Mouse (Mus musculus) CH12.LX (cell line): Measurements from ENCODE around the gene Gm45717. TPM values are rescaled to one million over a fixed set of nuclear protein-coding genes. Genes with fewer than 3 reads are reported as not detected.
"Not testable (repeated sequence)": the region's sequence is repeated elsewhere in the genome, so short reads cannot be mapped to it uniquely, and the experiment has no call there.

Experiments
- DNase-seq: peaks from one replicate; pipeline ENCODE4 v3.0.0-alpha.2; 2013; ENCODE audit errors: extremely low read depth
- H3K27ac ChIP-seq: 2 replicates; pipeline ENCODE4 v1.5.1; 2012; ENCODE audit warnings: low read depth, mild to moderate bottlenecking, control low read depth, moderate library complexity; ENCODE audit not compliant: insufficient read depth
- H3K27me3 ChIP-seq: replicated peaks from 2 replicates; pipeline ENCODE3; 2012; ENCODE audit warnings: inconsistent platforms
- H3K36me3 ChIP-seq, 2 experiments: replicated peaks in 1 of 2; 2 replicates each; pipeline versions ENCODE3 to v1.6.1; 2012; ENCODE audit warnings: inconsistent platforms in 1 of 2, low read length in 1 of 2, mild to moderate bottlenecking in 1 of 2, mixed read lengths in 1 of 2, moderate library complexity in 1 of 2; ENCODE audit not compliant: control insufficient read depth in 1 of 2, insufficient read depth in 1 of 2
- H3K4me1 ChIP-seq, 2 experiments: 2 replicates each; pipeline ENCODE4 v1.6.1; 2012; ENCODE audit warnings: inconsistent platforms in 1 of 2, moderate library complexity in 1 of 2; ENCODE audit not compliant: insufficient read depth in 2 of 2, control insufficient read depth in 1 of 2
- H3K4me2 ChIP-seq: 2 replicates; pipeline ENCODE4 v1.6.1; 2012; ENCODE audit warnings: low read depth, mild to moderate bottlenecking, control low read depth; ENCODE audit not compliant: poor library complexity, insufficient read depth, severe bottlenecking
- H3K4me3 ChIP-seq, 3 experiments: fragments of 150-350 bp in 1 of 3; sonication (generic) in 1 of 3; replicated peaks in 1 of 3; 2 replicates each; pipeline versions ENCODE3 to v1.5.1; 2011 to 2012; ENCODE audit warnings: low read depth in 2 of 3, low read length in 2 of 3, mild to moderate bottlenecking in 2 of 3, moderate library complexity in 2 of 3, control low read depth in 1 of 3, improper control_type of control experiment in 1 of 3, inconsistent platforms in 1 of 3, mixed read lengths in 1 of 3; ENCODE audit not compliant: poor library complexity in 1 of 3
- H3K79me2 ChIP-seq: replicated peaks from 2 replicates; pipeline ENCODE4 v1.6.1; 2012; ENCODE audit warnings: mild to moderate bottlenecking, moderate library complexity; ENCODE audit not compliant: control insufficient read depth, poor library complexity, insufficient read depth, severe bottlenecking; ENCODE audit errors: extremely low read depth
- H3K9ac ChIP-seq: 2 replicates; pipeline ENCODE4 v1.6.1; 2012; ENCODE audit warnings: low read depth, mild to moderate bottlenecking, control low read depth, moderate library complexity; ENCODE audit not compliant: insufficient read depth
- H3K9me3 ChIP-seq: replicated peaks from 2 replicates; pipeline ENCODE3; 2012; ENCODE audit warnings: low read length, inconsistent platforms, mixed read lengths
- BHLHE40 ChIP-seq: IDR thresholded peaks from 2 replicates; pipeline ENCODE4 v1.6.1; 2011; ENCODE audit warnings: mild to moderate bottlenecking, low read depth, low read length, improper control_type of control experiment
- CHD1 ChIP-seq: IDR thresholded peaks from 2 replicates; pipeline ENCODE4 v1.6.1; 2012; ENCODE audit warnings: low read depth, low read length, improper control_type of control experiment, inconsistent platforms
- CHD2 ChIP-seq: IDR thresholded peaks from 2 replicates; pipeline ENCODE4 v1.6.1; 2011; ENCODE audit warnings: low read length, improper control_type of control experiment
- EP300 ChIP-seq: IDR thresholded peaks from 2 replicates; pipeline ENCODE4 v1.6.1; 2011; ENCODE audit warnings: low read length, improper control_type of control experiment
- ETS1 ChIP-seq: conservative IDR thresholded peaks from 2 replicates; pipeline ENCODE4 v1.6.1; 2012; ENCODE audit warnings: low read depth, mild to moderate bottlenecking, inconsistent platforms, low read length, improper control_type of control experiment, moderate library complexity
- GABPA ChIP-seq: IDR thresholded peaks from 2 replicates; pipeline ENCODE4 v1.6.1; 2012; ENCODE audit warnings: low read depth, low read length, improper control_type of control experiment, inconsistent platforms; ENCODE audit not compliant: insufficient replicate concordance
- IRF4 ChIP-seq: IDR thresholded peaks from 2 replicates; pipeline ENCODE4 v1.6.1; 2014; ENCODE audit warnings: low read depth, mild to moderate bottlenecking, inconsistent platforms, low read length, improper control_type of control experiment
- JUN ChIP-seq: IDR thresholded peaks from 2 replicates; pipeline ENCODE4 v1.6.1; 2011; ENCODE audit warnings: low read depth, mild to moderate bottlenecking, low read length, improper control_type of control experiment, moderate library complexity; ENCODE audit not compliant: insufficient read depth
- JUND ChIP-seq: conservative IDR thresholded peaks from 2 replicates; pipeline ENCODE4 v1.6.1; 2011; ENCODE audit warnings: low read depth, low read length, improper control_type of control experiment
- MAFK ChIP-seq: IDR thresholded peaks from 2 replicates; pipeline ENCODE4 v1.6.1; 2011; ENCODE audit warnings: low read length, improper control_type of control experiment; ENCODE audit not compliant: insufficient replicate concordance
- MEF2A ChIP-seq: IDR thresholded peaks from 2 replicates; pipeline ENCODE4 v1.6.1; 2014; ENCODE audit warnings: low read depth, mild to moderate bottlenecking, inconsistent platforms, low read length, improper control_type of control experiment, borderline replicate concordance
- MXI1 ChIP-seq: IDR thresholded peaks from 2 replicates; pipeline ENCODE4 v1.6.1; 2011; ENCODE audit warnings: mild to moderate bottlenecking, low read depth, low read length, improper control_type of control experiment
- MYC ChIP-seq: IDR thresholded peaks from 2 replicates; pipeline ENCODE4 v1.6.1; 2011; ENCODE audit warnings: low read depth, mild to moderate bottlenecking, improper control_type of control experiment, low read length
- POLR2A ChIP-seq: IDR thresholded peaks from 2 replicates; pipeline ENCODE4 v1.6.1; 2011; ENCODE audit warnings: low read depth, mild to moderate bottlenecking, improper control_type of control experiment, low read length
- POLR2AphosphoS2 ChIP-seq: IDR thresholded peaks from 2 replicates; pipeline ENCODE4 v1.6.1; 2011; ENCODE audit warnings: low read depth, low read length, improper control_type of control experiment
- RCOR1 ChIP-seq: conservative IDR thresholded peaks from 2 replicates; pipeline ENCODE4 v1.6.1; 2012; ENCODE audit warnings: low read depth, mild to moderate bottlenecking, inconsistent platforms, low read length, improper control_type of control experiment
- SIN3A ChIP-seq: IDR thresholded peaks from 2 replicates; pipeline ENCODE4 v1.6.1; 2012; ENCODE audit warnings: low read length, improper control_type of control experiment, inconsistent platforms
- TCF12 ChIP-seq: IDR thresholded peaks from 2 replicates; pipeline ENCODE4 v1.6.1; 2014; ENCODE audit warnings: low read depth, mild to moderate bottlenecking, inconsistent platforms, low read length, improper control_type of control experiment
- dilution Hi-C: fragments of 300-500 bp; cut with MboI; formaldehyde crosslinking; loops from 2 replicates; pipeline ENCODE4 v1.14.3; 2020; ENCODE audit warnings: low sequenced_read_pairs; ENCODE audit not compliant: extremely low pct_unique_long_range_greater_than_20kb, extremely low pct_ligation_motif_present
- in situ Hi-C: fragments of 300-500 bp; cut with MboI; formaldehyde crosslinking; loops from 3 replicates; pipeline ENCODE4 v1.14.3; 2019; ENCODE audit warnings: low sequenced_read_pairs, low pct_ligation_motif_present, low pct_unique_long_range_greater_than_20kb, mixed read lengths
- polyA plus RNA-seq: library from polyadenylated mRNA; unstranded; fragments of >175 nt; gene quantifications from 2 replicates; pipeline ENCODE4 v1.2.1, GENCODE M21; 2012; ENCODE audit warnings: low read depth; ENCODE audit not compliant: insufficient read length
- total RNA-seq, 2 experiments: library from RNA; depleted of rRNA; stranded (reverse); fragments of 300-350 nt in 1 of 2; fragments of >200 nt in 1 of 2; gene quantifications; 2 replicates each; pipeline ENCODE4 v1.2.3; 2012 to 2014

Gene Gm45717
- total and polyA plus RNA-seq, 3 experiments, result not detected

DNA sequence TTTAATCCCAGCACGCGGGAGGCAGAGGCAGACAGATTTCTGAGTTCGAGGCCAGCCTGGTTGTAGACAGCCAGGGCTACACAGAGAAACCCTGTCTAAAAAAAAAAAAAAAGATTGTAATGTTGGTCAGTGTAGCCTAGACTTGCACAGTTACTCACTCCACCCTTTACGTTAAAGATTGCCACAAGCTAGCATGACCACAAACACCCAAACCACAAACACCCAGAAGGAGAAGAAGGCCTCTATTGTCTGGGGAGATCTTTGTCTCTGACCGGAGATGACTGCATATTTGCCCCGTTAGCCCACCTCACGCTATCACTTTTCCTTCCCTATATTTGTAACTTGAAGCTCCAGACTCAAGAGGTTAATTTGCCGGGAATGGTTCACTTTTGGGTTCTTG, 26.0 kb upstream of the Gm45717 start (continued):
- TF ChIP-seq MYC, result no peak
- peak; percentile 32; the same call in 1 of the 2 replicates for TF ChIP-seq JUN
- no peak for TF ChIP-seq CHD1
- TF ChIP-seq SIN3A, result no peak
- TF ChIP-seq IRF4, result no peak
- no peak for TF ChIP-seq POLR2AphosphoS2
- no peak for TF ChIP-seq POLR2A
- peak; percentile 51 for TF ChIP-seq EP300
- TF ChIP-seq TCF12, result peak; percentile 37; the same call in 1 of the 2 replicates
- TF ChIP-seq RCOR1, result no peak
- TF ChIP-seq GABPA, result no peak
- TF ChIP-seq MXI1, result no peak

DNA sequence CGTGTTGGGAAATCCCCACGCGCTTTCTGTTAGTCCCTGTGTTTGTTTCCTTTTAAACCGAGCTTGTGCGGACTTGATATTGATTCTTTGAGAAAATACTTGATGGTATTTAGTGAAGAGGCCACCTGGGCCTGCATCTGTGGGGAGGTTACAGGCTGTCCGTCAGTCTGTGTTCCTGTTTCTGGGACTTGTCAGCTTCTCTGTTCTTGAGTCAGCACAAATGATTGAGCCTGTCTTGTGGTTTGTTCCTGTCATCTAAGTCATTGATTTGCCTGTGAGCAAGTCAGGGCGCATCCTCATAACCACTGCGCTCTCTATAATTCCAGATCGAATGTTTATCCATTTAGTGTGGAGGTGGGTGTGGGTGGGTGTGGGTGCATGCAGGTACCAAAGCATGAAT, 21.0 kb upstream of the Gm45717 start:
- Histone ChIP-seq H3K4me1 (peaks cover 3 to 44% of the 10 kb centered on the region in 2 experiments), H3K27ac (peak overlapping the region; percentile 47)
- H3K9me3 ChIP-seq, H3K27me3 ChIP-seq, H3K79me2 ChIP-seq, H3K4me2 ChIP-seq, H3K9ac ChIP-seq, H3K36me3 ChIP-seq, dilution Hi-C loops, H3K4me3 ChIP-seq: not testable (repeated sequence)
- in situ Hi-C loops, result loop anchor here (25.0 kb wide), 1 partner anchor 386 kb away; no protein-coding TSS in a partner anchor
- TF ChIP-seq ETS1, result peak; percentile 60; the same call in 1 of the 2 replicates
- TF ChIP-seq IRF4, result peak; percentile 87
- TF ChIP-seq CHD2, result peak; percentile 24; the same call in 1 of the 2 replicates
- peak; percentile 95; the same call in 1 of the 2 replicates for TF ChIP-seq CHD1
- peak; percentile 84 for TF ChIP-seq EP300
- TF ChIP-seq RCOR1, result 0 out of 2 replicates have a peak, but pooled peaks have one; percentile 35
- TF ChIP-seq TCF12, result peak; percentile 81
- TF ChIP-seq MAFK, result peak; percentile 89
- peak; percentile 55 for TF ChIP-seq BHLHE40
- peak; percentile 18; the same call in 1 of the 2 replicates for TF ChIP-seq MEF2A
- peak; percentile 52; the same call in 1 of the 2 replicates for TF ChIP-seq MYC
- peak; percentile 49; the same call in 1 of the 2 replicates for TF ChIP-seq JUND
- DNase-seq, result peak; percentile 84
